Mouse (Mus musculus) adipocyte (in vitro differentiated cells): ENCODE results near the gene Avpr1b.
A peak's percentile ranks its signal among the peaks of the same experiment; 100 is the strongest.
"Not testable (repeated sequence)": the region's sequence is repeated elsewhere in the genome, so short reads cannot be mapped to it uniquely, and the experiment has no call there.

Source experiments
- DNase-seq: peaks from one replicate; pipeline ENCODE4 v3.0.0-alpha.2; 2016; ENCODE audit warnings: low spot score

The Avpr1b gene

DNA sequence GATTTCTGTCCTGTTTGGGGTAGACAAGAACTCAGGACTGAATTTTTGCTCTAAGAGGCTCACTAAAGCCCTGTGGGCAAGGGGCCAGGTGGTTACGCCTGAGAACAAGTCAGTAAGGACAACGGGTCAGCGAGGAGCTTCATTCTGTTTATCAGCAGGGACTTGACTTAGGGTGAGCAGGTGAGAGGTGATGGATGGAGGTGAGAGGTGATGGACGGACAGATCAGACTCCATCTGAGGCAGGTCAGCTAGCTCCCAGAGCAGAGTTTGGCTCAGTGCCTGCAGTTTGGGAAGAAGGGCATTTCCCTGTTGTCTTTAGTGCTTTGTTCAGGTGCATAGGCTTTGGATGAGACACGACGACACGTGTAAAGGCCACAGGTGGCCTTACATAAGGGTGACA, 20.3 kb downstream of the Avpr1b start:
- no peak for DNase-seq

GRCm38 (mm10) chr1:131623644-131624043, 24.6 kb downstream of the Avpr1b start:
- DNase-seq = no peak

DNA sequence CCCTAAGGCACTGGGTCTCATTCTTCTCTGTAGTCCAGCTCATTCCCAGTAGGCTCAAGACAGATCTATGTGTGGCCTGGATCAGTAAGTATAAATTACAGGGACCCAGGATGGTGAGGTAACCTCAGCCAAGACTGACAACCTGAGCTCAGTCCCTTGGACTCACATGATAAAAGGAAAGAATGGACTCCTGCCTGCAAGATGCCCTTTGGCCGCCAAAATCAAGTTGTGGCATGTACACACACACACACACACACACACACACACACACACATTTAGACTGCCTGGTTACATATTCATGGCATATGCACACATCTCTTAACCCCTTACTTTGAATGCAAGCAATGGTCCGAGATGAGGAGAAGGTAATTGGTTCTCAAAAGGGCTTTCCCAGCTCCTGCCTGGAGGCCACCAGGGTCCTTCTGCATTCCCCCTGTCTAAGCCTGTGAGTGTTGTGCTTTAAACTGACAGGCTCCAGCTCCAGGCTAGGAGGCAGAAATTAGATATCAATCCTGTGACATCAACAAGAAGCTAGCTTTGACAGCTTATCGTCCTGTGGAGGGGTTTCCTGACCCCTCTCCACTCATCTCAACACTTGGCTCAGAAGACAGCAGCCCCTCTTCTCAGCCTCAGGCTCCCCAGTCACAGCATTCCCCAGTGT, 25.3 kb downstream of the Avpr1b start:
- DNase-seq = no peak

DNA sequence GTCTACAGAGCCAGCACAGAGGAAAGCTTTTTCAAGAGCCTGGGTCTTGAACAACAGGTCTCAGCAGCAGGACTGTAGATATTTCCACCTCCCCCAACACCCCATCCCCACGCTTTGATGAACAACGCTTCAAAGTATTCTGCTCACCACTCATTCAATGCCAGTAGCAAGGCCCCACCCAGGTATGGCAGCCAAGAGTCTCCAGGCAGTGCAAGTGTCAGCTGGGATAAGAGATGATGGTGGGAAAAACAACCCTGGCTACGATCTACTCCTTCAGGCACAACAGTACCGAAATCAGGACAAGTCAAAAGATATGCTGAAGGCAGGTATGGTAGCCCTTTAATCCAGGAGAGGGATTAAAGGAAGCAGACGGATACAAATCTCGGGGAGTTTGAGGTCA, 27.2 kb downstream of the Avpr1b start:
- no peak for DNase-seq

DNA sequence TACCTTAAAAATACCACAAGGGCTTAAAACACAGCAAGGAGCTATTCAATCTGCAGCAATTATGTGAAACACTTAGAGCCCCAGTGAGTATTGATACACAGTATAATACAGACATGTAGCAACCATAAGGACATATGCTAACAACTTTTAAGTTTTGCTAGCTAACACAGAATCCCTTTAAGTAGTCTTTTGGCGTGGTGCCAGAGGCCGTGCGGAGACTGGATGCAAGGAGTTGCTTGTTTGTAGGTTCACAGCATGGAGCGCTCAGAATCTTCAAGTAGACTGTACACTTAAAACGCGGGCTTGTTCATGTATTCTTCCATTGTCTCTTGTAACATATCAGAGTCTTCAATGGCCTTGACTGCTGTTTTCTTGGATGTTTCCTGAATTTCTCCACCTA, 33.2 kb downstream of the Avpr1b start:
- not testable (repeated sequence) for DNase-seq

DNA sequence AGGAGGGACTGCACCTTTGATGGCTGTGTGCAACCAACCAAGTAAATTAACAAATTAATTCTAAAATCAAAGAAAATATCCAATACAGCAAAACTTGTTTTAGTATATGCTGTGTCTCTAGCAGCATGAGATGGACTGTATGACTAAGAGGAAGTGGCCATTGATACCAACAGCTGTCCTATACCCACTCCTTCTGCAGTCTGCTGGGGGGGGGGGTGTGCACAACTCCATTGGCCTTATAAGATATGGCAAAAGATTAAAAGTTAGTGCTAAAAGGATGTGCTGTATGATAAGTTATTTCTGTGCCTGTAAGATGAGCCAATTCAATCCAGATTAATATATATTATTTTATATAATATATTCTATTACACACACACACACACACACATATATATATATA, 35.5 kb downstream of the Avpr1b start:
- no peak for DNase-seq

GRCm38 (mm10) chr1:131637791-131638540, 38.9 kb downstream of the Avpr1b start, which contains the start of gene Ctse:
Gene Ctse, plus strand, starts transcription at chr1:131638306.
- DNase-seq = no peak

DNA sequence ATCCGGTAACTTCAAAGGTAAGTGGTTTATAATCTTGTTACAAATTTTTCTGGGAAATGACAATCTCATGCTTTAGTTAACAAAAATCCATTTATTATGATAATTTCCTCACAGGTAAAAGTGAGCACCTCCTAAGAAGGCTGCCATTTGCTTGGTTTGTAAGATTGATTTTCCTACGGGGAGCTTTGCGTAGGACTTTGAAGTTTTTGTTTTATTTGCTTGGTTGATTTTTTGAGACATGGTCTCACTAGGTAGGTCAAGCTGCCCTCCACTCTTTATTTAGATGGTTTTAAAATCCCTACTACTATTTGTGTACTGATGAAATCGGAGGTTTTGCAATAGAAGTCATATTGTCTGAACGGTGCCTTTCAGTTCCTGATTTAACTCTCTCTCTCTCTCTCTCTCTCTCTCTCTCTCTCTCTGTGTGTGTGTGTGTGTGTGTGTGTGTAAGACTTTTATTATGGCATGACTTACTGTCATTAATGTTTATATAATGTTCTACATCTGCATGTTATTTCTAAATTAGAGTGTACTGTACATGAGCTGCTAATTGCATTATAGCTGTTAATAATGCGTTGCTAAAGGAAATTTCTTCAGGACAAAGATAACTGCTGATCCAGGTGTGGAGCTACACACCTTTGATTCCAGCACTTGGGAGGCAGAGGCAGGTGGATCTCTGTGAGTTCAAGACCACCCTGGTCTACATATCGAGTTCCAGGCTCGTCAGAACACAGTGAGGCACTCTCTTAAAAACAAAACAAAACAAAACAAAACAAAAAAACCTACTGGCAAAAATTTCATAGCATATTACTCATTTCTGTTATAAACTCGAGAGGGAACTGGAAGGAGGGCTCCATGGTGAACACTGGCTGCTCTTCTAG, 39.7 kb downstream of the Avpr1b start:
- no peak for DNase-seq

DNA sequence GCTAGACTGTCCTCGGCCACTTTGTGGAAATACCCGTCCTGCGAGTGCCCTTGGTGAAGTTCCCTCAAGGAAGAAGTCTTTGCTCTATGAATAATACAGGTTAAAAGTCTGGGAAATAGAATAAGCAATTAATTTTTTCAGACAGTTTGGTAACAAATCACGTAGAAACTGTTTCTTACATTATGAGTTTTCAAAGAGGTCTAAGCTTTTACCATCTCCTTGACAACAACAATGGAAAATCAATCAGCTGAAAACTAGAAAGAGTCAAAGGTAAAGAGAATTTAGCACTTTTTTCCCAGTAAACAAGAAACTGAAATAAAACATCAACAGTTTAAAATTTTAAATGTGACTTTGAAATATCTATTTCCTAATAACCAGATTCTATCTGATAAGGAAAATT, 41.0 kb downstream of the Avpr1b start:
- no peak for DNase-seq

DNA sequence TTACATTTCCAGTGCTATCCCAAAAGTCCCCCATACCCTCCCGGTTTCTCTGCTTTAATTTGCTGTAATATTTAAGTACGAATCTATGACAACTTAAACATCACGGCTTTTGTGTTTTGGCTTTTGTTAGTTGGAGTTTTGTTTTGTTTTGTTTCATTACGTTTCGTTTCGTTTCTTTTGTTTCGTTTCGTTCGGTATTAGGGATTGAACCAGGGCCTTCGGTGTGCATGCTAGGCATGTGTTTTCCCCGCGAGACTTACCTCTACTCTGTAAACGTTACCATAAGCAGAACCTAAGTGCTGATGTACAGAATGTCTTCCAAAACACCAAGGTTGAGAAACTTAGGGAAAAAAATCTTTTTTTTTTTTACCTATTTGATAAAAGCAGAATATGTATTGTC, 42.5 kb downstream of the Avpr1b start:
- DNase-seq = no peak

- no peak for DNase-seq
These were observed 43.2 kb downstream of the Avpr1b start for GRCm38 (mm10) chr1:131642251-131642650.

DNA sequence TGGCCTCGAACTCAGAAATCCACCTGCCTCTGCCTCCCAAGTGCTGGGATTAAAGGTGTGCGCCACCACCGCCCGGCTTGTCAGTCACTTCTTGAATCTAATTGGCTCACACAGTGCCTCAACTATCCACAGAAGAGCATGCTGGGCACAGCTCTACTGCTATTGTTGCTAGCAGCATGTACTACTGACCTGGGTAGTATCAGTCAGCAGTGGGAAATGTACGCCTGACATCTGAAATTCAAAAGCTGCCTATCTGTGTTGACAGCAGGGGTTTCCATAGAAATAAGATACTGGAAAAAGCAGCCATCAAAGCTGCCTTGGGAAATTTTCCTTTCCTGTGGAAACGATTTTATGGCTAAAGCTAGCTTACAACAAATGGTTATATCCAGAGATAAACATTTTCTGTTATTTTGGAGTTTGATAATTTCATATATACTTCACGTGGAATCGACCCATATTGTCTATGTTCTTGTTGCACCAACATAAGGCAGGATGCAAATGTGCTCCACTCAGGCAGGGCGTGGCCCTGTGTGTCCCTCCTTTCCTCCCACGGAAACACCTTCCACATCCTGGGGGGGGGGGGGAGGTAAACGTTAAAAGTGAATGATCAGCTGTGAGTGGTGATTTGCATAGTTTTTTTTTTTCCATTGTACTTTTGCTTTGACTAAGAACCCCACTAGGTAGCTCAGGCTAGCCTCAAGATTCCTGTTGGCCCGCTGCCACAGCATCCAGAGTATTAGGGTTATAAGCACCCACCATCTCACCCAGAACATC, 53.8 kb downstream of the Avpr1b start:
- no peak for DNase-seq

DNA sequence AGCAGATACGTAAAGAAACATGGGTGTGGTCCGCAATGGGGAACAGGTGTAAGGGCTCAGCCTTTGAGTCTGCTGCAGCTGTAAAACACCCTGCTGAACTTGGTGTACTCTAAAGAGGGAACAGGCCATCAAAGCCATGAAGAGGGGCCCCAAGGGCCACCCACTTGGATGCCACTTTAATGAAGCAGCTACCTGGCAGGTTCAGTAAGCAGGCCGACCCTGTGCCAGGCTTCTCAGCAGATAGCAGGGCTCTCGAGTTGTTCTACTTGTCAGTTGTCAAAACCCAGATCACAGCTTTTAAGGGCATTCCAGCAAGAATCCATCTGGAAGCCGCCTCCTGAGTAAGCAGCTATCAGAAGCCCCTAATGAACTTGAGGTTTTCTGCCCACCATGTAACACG, 56.6 kb downstream of the Avpr1b start:
- no peak for DNase-seq

- peak; percentile 94 for DNase-seq
These were observed 58.9 kb downstream of the Avpr1b start for GRCm38 (mm10) chr1:131657945-131658354.

GRCm38 (mm10) chr1:131659512-131660085, 60.6 kb downstream of the Avpr1b start:
- no peak for DNase-seq

DNA sequence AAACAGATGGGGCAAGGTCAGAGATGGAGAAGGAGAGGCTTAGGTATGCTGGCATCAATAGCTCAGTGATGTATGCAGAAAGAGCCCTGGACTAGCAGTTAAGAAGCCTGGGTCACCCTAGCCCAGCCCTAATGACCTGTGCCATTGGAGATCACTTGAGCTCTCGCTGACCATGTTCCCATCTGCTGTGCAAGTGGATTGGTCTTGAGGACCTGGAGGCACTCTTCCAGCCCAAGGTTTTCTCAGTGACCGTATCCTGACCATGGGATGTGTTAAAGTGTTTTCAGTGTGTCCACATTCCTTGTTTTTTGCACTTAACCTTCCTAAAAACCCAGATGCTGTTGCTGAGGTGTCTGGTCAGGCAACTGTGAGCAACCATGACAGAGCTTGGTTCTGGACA, 61.2 kb downstream of the Avpr1b start:
- no peak for DNase-seq

DNA sequence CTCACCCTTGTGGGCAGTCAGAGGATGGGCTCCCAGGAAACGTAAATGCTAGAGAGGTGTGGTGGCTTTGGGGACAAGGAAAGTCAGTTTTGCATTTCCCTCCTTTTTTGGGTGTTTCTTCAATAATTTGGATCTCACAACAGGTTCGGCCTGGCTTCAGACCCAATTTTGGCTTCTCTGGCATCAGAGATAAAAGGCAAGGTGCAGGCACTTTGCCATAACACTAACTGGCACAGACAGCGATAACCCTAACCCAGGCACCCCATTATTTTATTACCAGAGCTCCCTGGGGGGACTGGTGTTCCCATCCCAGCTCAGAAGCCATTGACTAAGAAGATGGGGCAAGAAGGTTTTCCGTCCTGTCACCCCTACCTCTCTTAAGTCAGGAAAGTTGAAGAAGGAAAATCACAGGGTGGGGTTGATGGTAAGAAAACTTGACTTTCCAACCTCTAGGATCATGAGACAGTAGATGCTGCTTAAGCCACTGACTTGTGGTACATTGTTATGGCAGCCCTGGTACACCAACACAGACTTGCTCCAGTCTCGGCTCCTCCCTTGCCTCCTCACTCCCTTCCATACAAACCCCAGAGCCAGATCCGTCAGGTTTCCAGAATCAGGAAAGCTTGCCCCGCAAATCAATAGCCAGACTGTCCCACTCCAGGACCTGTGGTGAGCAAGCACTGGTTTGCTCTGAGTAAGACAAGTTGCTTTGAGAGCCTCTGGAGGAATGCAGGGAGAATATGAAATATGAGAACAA, 61.9 kb downstream of the Avpr1b start:
- no peak for DNase-seq
